In genomic region chr19:29501507-29501906, GRCm38 (mm10) we compare ENCODE assay signal across 8 mouse cellular contexts. TPM values are rescaled to one million over a fixed set of nuclear protein-coding genes. Genes with fewer than 3 reads are reported as not detected.
DNase-seq lines count a peak whose midpoint lies in the region; ATAC-seq and TF ChIP-seq lines count a peak whose summit lies in the region.

No protein-coding gene starts in this region.

- TF ChIP-seq POLR2A in lung, adult 2 months (IDR thresholded peaks at IDR 0.05; ENCODE audit: borderline replicate concordance, extremely low read depth, low read depth, low read length), result no peak

- no peak overlapping the region for H3K27ac ChIP-seq in forebrain, embryonic 13.5 days
- H3K27ac ChIP-seq in neural tube, embryonic 15.5 days (replicated peaks), result no peak overlapping the region

- peak; percentile 83 for DNase-seq in c-Kit-positive CD71-positive TER-119-positive erythroid progenitor cells, embryonic 14.5 days (ENCODE audit: low spot score)
- DNase-seq in heart, postnatal 25 days (ENCODE audit: low spot score), result peak; percentile 48
- DNase-seq in layer of hippocampus, adult 11-12 months (ENCODE audit: low spot score), result peak; percentile 78
- DNase-seq in lung, adult 2 months, result peak; percentile 80
- peak; percentile 89 for DNase-seq in testis, postnatal 10 days (ENCODE audit: low spot score)

- no peaks in the 10 kb centered on the region for H3K27me3 ChIP-seq in E14TG2a.4 (ENCODE audit: insufficient read depth, low read length)
- no peaks in the 10 kb centered on the region for H3K27me3 ChIP-seq in forebrain, embryonic 13.5 days
- H3K27me3 ChIP-seq in neural tube, embryonic 15.5 days (replicated peaks), result no peaks in the 10 kb centered on the region

- ATAC-seq in forebrain, embryonic 13.5 days, result peak; percentile 76; the same call in 1 of the 2 replicates
- peak; percentile 72; the same call in 1 of the 2 replicates for ATAC-seq in neural tube, embryonic 15.5 days (ENCODE audit: low FRiP score)

- H3K9me3 ChIP-seq in E14TG2a.4 (ENCODE audit: low read length), result no peaks in the 10 kb centered on the region
- H3K9me3 ChIP-seq in forebrain, embryonic 13.5 days (replicated peaks), result no peaks in the 10 kb centered on the region
- H3K9me3 ChIP-seq in neural tube, embryonic 15.5 days (replicated peaks), result no peaks in the 10 kb centered on the region

- no peak overlapping the region for H3K9ac ChIP-seq in forebrain, embryonic 13.5 days
- H3K9ac ChIP-seq in neural tube, embryonic 15.5 days (replicated peaks), result no peak overlapping the region

- TF ChIP-seq CTCF in E14TG2a.4 (conservative IDR thresholded peaks at IDR 0.05; ENCODE audit: low read length), result peak; percentile 75
- TF ChIP-seq CTCF in lung, adult 2 months (IDR thresholded peaks at IDR 0.05; ENCODE audit: insufficient read depth, low read length), result peak; percentile 99

- peak overlapping the region; percentile 68 for H3K4me3 ChIP-seq in E14TG2a.4 (replicated peaks; ENCODE audit: low read length)
- no peak overlapping the region for H3K4me3 ChIP-seq in forebrain, embryonic 13.5 days
- peak overlapping the region; percentile 71 for H3K4me3 ChIP-seq in lung, adult 2 months (replicated peaks; ENCODE audit: extremely low read depth, low read depth, low read length)
- no peak overlapping the region for H3K4me3 ChIP-seq in neural tube, embryonic 15.5 days (replicated peaks)

- WGBS in forebrain, embryonic 13.5 days, result 15% methylated on average over 6 of the region's 6 CpGs
- WGBS in lung, adult 2 months, result 8% methylated on average over 6 of the region's 6 CpGs
- 16% methylated on average over 6 of the region's 6 CpGs for WGBS in neural tube, embryonic 15.5 days

- intact Hi-C loops in heart, postnatal 25 days (cut with DNase I), result loop anchor here (1.0 to 10.0 kb wide), 4 partner anchors 56 to 537 kb away; partner anchors contain the start of genes 4430402I18Rik and Plpp6

- no peaks in the 10 kb centered on the region for H3K36me3 ChIP-seq in E14TG2a.4 (ENCODE audit: insufficient read depth, low read length)
- H3K36me3 ChIP-seq in forebrain, embryonic 13.5 days (ENCODE audit: poor library complexity, severe bottlenecking), result no peaks in the 10 kb centered on the region
- H3K36me3 ChIP-seq in neural tube, embryonic 15.5 days, result no peaks in the 10 kb centered on the region

- peaks cover 22% of the 10 kb centered on the region for H3K4me1 ChIP-seq in E14TG2a.4 (replicated peaks; ENCODE audit: low read depth, low read length)
- no peaks in the 10 kb centered on the region for H3K4me1 ChIP-seq in forebrain, embryonic 13.5 days
- H3K4me1 ChIP-seq in lung, adult 2 months (ENCODE audit: control insufficient read depth, insufficient read depth, low read length), result peaks cover 4% of the 10 kb centered on the region
- H3K4me1 ChIP-seq in neural tube, embryonic 15.5 days, result 0 out of 2 replicates have a peak, but pooled peaks cover 2% of the 10 kb centered on the region

- H3K4me2 ChIP-seq in forebrain, embryonic 13.5 days, result peak overlapping the region; percentile 31; the same call in 1 of the 2 replicates
- H3K4me2 ChIP-seq in neural tube, embryonic 15.5 days, result peak overlapping the region; percentile 46; the same call in 1 of the 2 replicates

RNA-seq across cellular contexts. Expression of gene Ric1, which starts 20.6 kb away (rescaled TPM):
- polyA plus RNA-seq in forebrain, embryonic 13.5 days (2015; fragmentation: Nextera tagmentation; extraction: Ambion mirVana), result 11.2 and 11.8 TPM in 2 replicates
- total RNA-seq in heart, postnatal 25 days (2021), result 10 to 100 TPM; 20.0 to 23.8 TPM
- 12.3 and 19.1 TPM in 2 replicates for polyA plus RNA-seq in lung, adult 2 months (2012; rRNA removed)
- 13.8 and 14.6 TPM in 2 replicates for polyA plus RNA-seq in neural tube, embryonic 15.5 days (2015; fragmentation: Nextera tagmentation; extraction: Ambion mirVana)

Comparison
In these comparisons a context has a peak if more than half of its experiments do, and no peak if none do; other contexts are left out.
1. H3K4me3 ChIP-seq: peak in E14TG2a.4 (single experiment) and lung, adult 2 months (single experiment); none in forebrain, embryonic 13.5 days (single experiment) and neural tube, embryonic 15.5 days (single experiment).
2. Peak in every context shown above with its lines, with median percentiles within 50 percentile points of each other: DNase-seq.